Mouse (Mus musculus): ENCODE measurements at regions not wholly inside any gene's neighbourhood (a gene's known extent, or its start where the extent isn't known, plus 50 kb on each side); places are given as distances from the start of the nearest gene placed in this dataset.

DNA sequence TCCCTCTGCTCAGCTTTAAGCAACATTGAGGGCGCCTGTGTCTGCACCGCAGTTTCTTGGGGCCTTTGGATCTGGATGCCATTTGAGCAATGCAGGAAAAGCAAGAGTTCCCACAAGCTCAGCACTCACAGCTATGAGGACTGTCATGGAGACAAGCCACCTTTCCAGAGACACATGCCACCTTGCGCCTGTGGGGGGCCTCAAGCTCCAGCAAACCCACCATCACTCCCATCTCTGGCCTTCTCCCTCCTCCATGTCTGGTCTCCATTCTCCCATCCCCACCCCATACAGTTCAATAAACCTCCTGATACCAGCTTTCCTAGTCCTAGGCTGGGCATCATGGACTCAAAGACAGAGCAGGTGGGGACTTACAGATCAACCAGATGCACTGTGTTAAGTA, 97.8 kb downstream of the Wdr11 start:
- 92% methylated on average over 3 of the region's 3 CpGs for WGBS
- H3K27ac ChIP-seq (replicated peaks) = no peak overlapping the region
- DNase-seq (ENCODE audit: low spot score) = no peak
- peaks cover 24% of the 10 kb centered on the region for H3K4me1 ChIP-seq
- no peaks in the 10 kb centered on the region for H3K36me3 ChIP-seq
- H3K9me3 ChIP-seq (replicated peaks) = no peaks in the 10 kb centered on the region
- H3K4me3 ChIP-seq = no peak overlapping the region
- no peaks in the 10 kb centered on the region for H3K27me3 ChIP-seq (ENCODE audit: low read depth, poor library complexity, severe bottlenecking)

DNA sequence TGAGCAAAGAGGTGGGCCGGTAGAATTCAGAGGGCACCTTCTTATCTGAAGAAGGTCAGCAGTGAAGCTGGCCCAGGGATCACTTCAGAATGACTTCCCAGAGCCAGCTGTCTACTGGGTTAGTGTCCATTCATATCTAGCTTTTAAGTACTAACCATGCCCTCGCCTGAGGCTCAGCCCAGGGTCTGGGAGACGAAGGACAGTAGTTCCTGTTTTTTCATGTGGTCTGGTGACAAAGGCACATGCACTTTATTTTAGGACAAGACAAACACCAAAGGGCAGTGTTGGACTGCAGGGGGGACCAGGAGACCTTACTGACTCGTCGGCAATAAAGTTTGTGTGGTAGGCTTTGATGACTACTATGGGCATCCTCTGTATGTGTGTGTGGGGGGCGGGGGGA, 99.2 kb downstream of the Wdr11 start:
- Histone ChIP-seq H3K36me3 (no peaks in the 10 kb centered on the region), H3K27me3 (ENCODE audit: low read depth, poor library complexity, severe bottlenecking) (no peaks in the 10 kb centered on the region), H3K27ac (replicated peaks) (0 out of 2 replicates have a peak overlapping the region, but pooled peaks have one; percentile 59), H3K4me3 (no peak overlapping the region), H3K9me3 (replicated peaks) (0 out of 2 replicates have a peak, but pooled peaks cover 3% of the 10 kb centered on the region), H3K4me1 (peaks cover 14% of the 10 kb centered on the region)
- peak; percentile 6 for DNase-seq (ENCODE audit: low spot score)
- WGBS = 87% methylated on average over 6 of the region's 6 CpGs

DNA sequence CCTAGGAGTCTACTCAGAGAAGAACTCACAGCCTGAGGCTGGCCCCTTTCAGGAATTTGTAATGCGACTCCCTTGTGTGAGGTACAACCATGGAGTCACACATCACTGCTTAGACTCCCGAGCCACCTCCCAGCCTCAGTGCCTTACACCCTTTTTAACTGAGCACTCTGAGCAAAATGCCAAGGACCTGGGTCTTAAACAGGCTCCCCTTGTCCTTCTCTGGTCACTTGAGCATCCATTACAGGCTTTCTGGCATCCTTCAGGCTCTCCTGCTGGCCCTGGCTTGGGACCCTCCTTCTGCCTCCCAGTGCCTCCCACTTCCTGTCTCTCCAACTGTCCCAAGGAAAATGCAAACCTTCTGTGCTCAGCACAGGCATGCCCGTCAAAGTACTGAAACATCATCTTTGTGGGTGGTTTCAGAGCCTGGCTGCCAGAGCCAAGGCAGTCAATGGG, 100.0 kb downstream of the Wdr11 start:
- DNase-seq (ENCODE audit: low spot score) = peak; percentile 25
- 32% methylated on average over 3 of the region's 3 CpGs for WGBS
- no peaks in the 10 kb centered on the region for H3K36me3 ChIP-seq
- peak overlapping the region; percentile 59; the same call in 1 of the 2 replicates for H3K27ac ChIP-seq (replicated peaks)
- no peak overlapping the region for H3K4me3 ChIP-seq
- peaks cover 11% of the 10 kb centered on the region for H3K4me1 ChIP-seq
- 0 out of 2 replicates have a peak, but pooled peaks cover 3% of the 10 kb centered on the region for H3K9me3 ChIP-seq (replicated peaks)
- no peaks in the 10 kb centered on the region for H3K27me3 ChIP-seq (ENCODE audit: low read depth, poor library complexity, severe bottlenecking)

DNA sequence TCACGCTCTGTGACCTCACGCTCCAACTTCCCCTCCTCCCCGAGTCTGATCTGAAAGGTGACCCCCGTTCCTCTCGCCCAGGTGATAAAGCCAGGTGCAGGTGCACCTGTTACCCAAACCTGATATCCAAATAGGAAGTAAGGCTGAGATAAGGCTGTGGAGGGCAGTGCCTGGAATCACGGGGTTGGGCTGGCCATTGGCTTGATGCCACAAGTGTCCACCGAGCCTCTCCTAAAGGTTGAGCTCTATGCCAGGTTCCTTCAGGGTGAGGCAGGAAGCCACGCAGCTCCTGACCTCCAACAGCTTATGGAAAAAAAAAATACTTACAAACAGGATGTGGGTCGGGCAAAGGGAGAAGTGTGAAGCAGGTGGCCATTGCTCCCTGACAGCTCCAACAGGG, 102.0 kb downstream of the Wdr11 start:
- H3K4me3 ChIP-seq = no peak overlapping the region
- H3K27ac ChIP-seq (replicated peaks) = no peak overlapping the region
- no peaks in the 10 kb centered on the region for H3K27me3 ChIP-seq (ENCODE audit: low read depth, poor library complexity, severe bottlenecking)
- 90% methylated on average over 9 of the region's 9 CpGs for WGBS
- 0 out of 2 replicates have a peak, but pooled peaks cover 3% of the 10 kb centered on the region for H3K9me3 ChIP-seq (replicated peaks)
- peak; percentile 8 for DNase-seq (ENCODE audit: low spot score)
- peaks cover 11% of the 10 kb centered on the region for H3K4me1 ChIP-seq
- no peaks in the 10 kb centered on the region for H3K36me3 ChIP-seq

DNA sequence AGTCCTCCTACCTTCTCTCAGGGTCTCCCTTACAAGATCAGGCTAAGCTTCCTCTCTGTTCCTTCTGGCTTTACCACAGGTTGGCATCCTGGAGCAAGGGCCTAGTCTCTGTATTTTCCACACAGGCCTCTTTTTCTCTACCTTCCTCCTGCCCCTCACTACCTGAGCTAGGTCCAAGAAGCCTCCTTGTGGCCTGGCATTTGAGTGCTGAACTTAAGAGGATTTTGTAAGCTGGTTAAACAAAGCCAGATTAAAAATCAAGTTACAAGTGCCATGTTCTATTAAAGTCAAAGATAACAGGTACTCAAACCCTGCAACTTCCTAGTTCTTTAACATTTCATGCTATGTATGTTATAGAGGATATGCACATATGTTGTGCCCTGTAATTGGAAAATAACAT, 102.5 kb downstream of the Wdr11 start:
- DNase-seq (ENCODE audit: low spot score) = no peak

DNA sequence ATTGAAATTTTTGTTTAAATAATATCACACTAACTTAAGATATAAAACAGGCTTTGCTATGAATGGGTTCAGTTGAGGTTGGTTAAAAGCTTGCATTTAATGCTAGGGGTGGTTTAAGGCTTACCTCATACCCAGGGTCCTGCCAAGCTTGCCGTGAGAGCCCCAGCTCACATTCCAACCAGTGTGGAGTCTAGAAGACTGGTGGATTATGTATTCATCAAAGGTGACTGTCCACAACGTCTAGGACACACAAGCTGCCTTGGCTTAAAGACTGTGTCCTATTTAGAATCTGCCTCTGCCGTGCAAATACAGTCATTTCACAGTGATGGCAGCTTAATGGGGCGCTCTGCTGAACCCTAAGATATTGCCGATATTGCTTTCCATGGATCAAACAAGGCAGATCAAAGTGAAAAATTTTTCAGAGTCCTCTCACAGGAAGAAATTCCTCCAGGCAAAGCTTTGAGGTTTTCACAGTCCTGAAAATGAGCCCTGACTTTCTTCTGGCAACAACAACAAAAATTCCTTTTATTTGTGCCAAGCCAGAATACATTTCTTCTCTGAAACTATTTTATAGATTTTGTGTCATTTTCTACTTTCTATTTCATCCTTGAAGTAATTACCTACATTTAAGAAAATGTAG, 108.4 kb downstream of the Wdr11 start:
- 80% methylated on average over 5 of the region's 5 CpGs for WGBS

More for the DNA sequence above, 102.5 kb downstream of the Wdr11 start:
- H3K4me3 ChIP-seq = no peak overlapping the region
- H3K36me3 ChIP-seq = no peaks in the 10 kb centered on the region
- H3K4me1 ChIP-seq = peaks cover 10% of the 10 kb centered on the region
- H3K9me3 ChIP-seq (replicated peaks) = 0 out of 2 replicates have a peak, but pooled peaks cover 3% of the 10 kb centered on the region
- no peak overlapping the region for H3K27ac ChIP-seq (replicated peaks)
- H3K27me3 ChIP-seq (ENCODE audit: low read depth, poor library complexity, severe bottlenecking) = no peaks in the 10 kb centered on the region

DNA sequence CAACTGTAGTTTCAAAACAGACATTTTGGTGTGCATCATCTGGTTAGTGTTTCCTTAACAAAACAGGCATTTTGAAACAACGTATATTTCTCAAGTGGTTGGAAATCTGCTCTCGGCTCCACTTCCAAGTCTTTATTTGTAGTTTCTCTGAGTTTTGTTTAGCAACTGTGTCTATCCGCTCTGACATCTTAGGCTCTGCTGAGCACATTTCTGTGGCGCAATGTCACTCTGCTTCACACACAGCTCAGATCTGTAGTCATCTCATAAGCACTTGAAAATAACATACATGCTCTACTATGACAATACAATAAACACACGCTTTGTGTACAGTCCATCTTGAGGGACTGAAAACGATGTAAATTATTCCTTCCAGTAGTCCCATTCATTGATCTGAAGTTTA, 135.9 kb downstream of the Wdr11 start:
- Histone ChIP-seq H3K4me3 (no peak overlapping the region), H3K27me3 (ENCODE audit: low read depth, poor library complexity, severe bottlenecking) (no peaks in the 10 kb centered on the region), H3K9me3 (replicated peaks) (no peaks in the 10 kb centered on the region), H3K36me3 (no peaks in the 10 kb centered on the region), H3K27ac (replicated peaks) (no peak overlapping the region), H3K4me1 (peaks cover 5% of the 10 kb centered on the region; the same call in 1 of the 2 replicates)
- no peak for DNase-seq (ENCODE audit: low spot score)
- WGBS = 87% methylated on average over 6 of the region's 6 CpGs

More for the DNA sequence above, 108.4 kb downstream of the Wdr11 start:
- Histone ChIP-seq H3K4me3 (no peak overlapping the region), H3K27ac (replicated peaks) (no peak overlapping the region), H3K27me3 (ENCODE audit: low read depth, poor library complexity, severe bottlenecking) (no peaks in the 10 kb centered on the region), H3K9me3 (replicated peaks) (0 out of 2 replicates have a peak, but pooled peaks cover 3% of the 10 kb centered on the region), H3K4me1 (no peaks in the 10 kb centered on the region), H3K36me3 (no peaks in the 10 kb centered on the region)
- no peak for DNase-seq (ENCODE audit: low spot score)

DNA sequence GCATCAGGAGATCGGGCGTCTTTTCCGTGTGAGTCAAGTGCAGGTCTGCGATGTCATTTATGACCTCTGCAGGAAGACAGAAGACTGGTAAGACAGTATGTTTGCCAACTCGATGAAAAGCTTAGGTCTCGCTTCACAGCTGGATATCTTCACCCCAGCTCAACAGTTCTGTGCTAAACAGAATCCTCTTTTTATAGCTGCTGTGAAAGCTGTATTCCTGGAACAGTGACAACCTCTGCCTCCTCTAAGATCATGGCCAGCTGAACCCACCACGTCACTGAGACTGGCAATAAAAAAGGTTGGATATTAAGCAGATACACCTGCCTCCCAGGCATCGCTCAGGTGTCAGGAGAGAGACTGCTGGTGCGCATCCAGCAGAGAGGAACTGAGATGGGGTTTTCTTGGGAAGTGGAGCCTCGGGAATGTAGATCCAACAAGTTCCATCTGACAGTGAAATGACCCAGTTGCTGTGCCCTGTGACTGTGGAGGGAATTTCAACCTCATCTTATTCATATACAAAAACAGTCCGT, 138.1 kb downstream of the Wdr11 start:
- no peak overlapping the region for H3K27ac ChIP-seq (replicated peaks)
- peaks cover 5% of the 10 kb centered on the region; the same call in 1 of the 2 replicates for H3K4me1 ChIP-seq
- WGBS = 87% methylated on average over 11 of the region's 11 CpGs
- no peaks in the 10 kb centered on the region for H3K9me3 ChIP-seq (replicated peaks)
- no peak overlapping the region for H3K4me3 ChIP-seq
- H3K36me3 ChIP-seq = no peaks in the 10 kb centered on the region
- no peaks in the 10 kb centered on the region for H3K27me3 ChIP-seq (ENCODE audit: low read depth, poor library complexity, severe bottlenecking)
- no peak for DNase-seq (ENCODE audit: low spot score)

DNA sequence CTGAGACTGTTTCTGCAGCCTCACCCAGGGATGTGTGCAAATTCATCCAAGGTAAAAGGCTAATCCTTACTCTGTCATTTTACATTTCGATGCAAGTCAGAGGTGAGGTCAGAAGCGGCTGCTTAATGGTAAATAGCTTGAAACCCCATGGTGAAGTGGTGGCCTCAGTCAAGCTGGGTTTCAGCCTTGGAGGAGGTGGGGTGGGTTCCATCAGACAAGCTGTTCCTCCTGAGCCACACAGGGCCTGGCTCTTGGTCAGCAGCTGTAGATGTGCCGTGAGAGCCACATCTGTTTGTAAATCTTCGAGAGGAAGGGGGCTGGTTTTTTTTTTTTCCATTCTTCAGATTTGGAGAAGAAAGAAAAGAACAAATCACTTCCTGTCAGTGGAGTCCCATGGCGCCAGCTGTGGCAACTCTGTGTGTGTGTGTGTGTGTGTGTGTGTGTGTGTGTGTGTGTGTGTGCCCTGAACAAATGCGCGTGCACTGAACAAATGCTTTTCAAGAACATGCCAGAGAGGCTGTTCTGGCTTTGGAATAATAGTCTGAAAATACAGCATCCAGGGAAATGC, 139.2 kb downstream of the Wdr11 start:
- no peak for DNase-seq (ENCODE audit: low spot score)
- Histone ChIP-seq H3K4me1 (peaks cover 5% of the 10 kb centered on the region; the same call in 1 of the 2 replicates), H3K27ac (replicated peaks) (no peak overlapping the region), H3K4me3 (no peak overlapping the region), H3K9me3 (replicated peaks) (no peaks in the 10 kb centered on the region), H3K36me3 (no peaks in the 10 kb centered on the region), H3K27me3 (ENCODE audit: low read depth, poor library complexity, severe bottlenecking) (no peaks in the 10 kb centered on the region)
- 67% methylated on average over 7 of the region's 7 CpGs for WGBS

DNA sequence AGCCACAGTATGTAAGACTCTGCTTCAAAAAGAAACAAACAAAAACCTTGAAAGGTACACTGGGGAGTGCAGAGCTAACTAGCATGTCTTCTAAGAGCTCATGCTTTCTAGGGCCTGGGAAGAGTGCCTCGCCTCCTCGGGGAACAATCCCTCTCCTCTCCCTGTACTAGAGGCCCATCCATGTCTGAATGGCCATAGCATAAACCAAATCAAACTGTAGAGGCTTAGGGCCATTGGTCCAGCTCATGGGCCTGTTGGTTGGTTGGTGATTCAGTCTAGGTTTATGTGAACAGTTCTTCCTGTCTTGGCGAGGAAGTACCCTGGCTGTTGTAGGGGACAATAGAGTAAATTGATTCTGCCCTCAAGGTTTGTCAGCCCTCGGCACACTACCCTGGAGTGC, 151.0 kb downstream of the Wdr11 start:
- no peak for DNase-seq (ENCODE audit: low spot score)
- Histone ChIP-seq H3K36me3 (no peaks in the 10 kb centered on the region), H3K4me3 (no peak overlapping the region), H3K27me3 (ENCODE audit: low read depth, poor library complexity, severe bottlenecking) (no peaks in the 10 kb centered on the region), H3K4me1 (peaks cover 14% of the 10 kb centered on the region), H3K9me3 (replicated peaks) (no peaks in the 10 kb centered on the region), H3K27ac (replicated peaks) (no peak overlapping the region)
- WGBS = 90% methylated on average over 4 of the region's 4 CpGs

DNA sequence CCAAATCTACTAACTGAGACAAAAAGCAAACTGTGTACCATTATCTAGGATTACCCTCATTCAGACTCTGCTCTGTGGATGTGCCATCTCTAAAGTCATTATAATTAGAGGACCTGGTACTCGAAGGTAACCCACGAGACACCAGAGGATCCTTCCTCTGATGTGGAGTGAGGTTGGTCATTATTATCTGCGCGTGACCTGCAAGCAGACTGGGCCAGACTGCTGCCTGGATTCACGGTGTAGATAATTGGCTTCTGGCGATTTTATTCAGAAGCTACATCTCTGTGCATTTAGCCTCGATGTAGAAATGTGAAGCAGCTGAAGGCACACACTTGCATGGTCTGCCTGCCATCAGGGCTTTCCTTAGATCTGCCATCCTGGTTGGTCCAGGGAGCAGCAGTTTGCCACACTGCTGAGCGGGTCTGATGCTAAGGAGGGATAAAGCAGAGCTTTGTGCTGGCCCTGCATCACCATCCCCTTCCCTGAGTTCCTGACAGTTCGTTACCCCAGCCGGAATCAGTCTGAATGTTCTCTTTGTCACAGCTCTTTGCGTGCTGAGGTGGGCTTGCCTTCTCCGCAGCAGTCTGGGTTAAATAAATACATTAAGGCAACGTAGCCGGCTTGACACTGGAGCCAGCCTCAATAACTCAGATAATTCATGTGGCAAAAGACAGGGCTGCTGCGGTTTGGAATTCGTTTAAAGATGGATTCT, 152.4 kb downstream of the Wdr11 start:
- peaks cover 14% of the 10 kb centered on the region for H3K4me1 ChIP-seq
- no peaks in the 10 kb centered on the region for H3K36me3 ChIP-seq
- H3K4me3 ChIP-seq = no peak overlapping the region
- WGBS = 51% methylated on average over 16 of the region's 16 CpGs
- H3K9me3 ChIP-seq (replicated peaks) = peaks cover 11% of the 10 kb centered on the region; the same call in 1 of the 2 replicates
- no peak for DNase-seq (ENCODE audit: low spot score)
- peak overlapping the region; percentile 76 for H3K27ac ChIP-seq (replicated peaks)
- no peaks in the 10 kb centered on the region for H3K27me3 ChIP-seq (ENCODE audit: low read depth, poor library complexity, severe bottlenecking)

DNA sequence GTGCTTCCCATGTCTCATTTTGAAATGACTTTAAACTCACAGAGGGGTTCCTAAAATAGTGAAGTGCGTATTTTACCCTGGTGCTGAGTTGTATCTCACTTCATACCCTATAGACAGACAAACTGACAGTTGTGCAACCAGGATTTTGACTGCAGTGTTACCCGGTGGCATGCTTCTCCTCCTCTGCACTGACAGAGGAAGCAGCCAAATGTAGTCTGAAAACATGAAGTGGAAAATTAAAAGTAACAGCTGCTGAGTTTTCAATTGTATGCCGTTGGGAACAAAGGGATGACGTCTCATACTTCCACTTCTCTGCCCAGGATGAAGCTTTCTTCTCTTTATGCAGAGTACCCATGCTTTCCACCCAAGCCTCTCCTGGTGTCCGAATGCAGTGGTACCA, 155.0 kb downstream of the Wdr11 start:
- Histone ChIP-seq H3K9me3 (replicated peaks) (peaks cover 12% of the 10 kb centered on the region; the same call in 1 of the 2 replicates), H3K4me1 (peaks cover 14% of the 10 kb centered on the region), H3K36me3 (no peaks in the 10 kb centered on the region), H3K27me3 (ENCODE audit: low read depth, poor library complexity, severe bottlenecking) (no peaks in the 10 kb centered on the region), H3K27ac (replicated peaks) (no peak overlapping the region), H3K4me3 (no peak overlapping the region)
- DNase-seq (ENCODE audit: low spot score) = no peak
- WGBS = 83% methylated on average over 5 of the region's 5 CpGs

DNA sequence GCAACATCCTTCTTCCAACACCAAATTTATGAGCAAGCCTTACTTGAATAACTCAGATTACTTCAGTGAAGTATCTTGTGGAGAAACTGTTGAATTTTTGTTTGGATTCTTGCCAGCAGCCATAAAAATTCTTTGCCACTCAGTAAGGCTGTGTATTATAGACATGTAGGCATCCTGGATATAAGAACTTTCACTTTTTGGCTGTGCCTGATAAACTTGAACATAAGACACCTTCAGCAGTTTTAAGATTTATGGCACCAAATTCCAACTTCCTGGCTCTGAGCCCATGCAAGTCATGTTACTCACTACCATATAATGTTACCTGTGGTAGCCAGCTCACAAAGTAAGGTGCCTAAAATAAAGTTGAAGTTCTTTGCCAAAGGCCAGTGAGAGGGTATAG, 159.3 kb downstream of the Wdr11 start:
- no peak overlapping the region for H3K4me3 ChIP-seq
- peaks cover 12% of the 10 kb centered on the region; the same call in 1 of the 2 replicates for H3K9me3 ChIP-seq (replicated peaks)
- H3K27ac ChIP-seq (replicated peaks) = no peak overlapping the region
- H3K36me3 ChIP-seq = no peaks in the 10 kb centered on the region
- no peaks in the 10 kb centered on the region for H3K27me3 ChIP-seq (ENCODE audit: low read depth, poor library complexity, severe bottlenecking)
- H3K4me1 ChIP-seq = no peaks in the 10 kb centered on the region
- DNase-seq (ENCODE audit: low spot score) = no peak

Measured in midbrain, embryonic 10.5 days (tissue).